Mouse (Mus musculus) lung, postnatal 25 days (tissue): ENCODE measurements around the gene 4931409K22Rik.
"Not testable (repeated sequence)": the region's sequence is repeated elsewhere in the genome, so short reads cannot be mapped to it uniquely, and the experiment has no call there.

Source experiments
- DNase-seq: peaks from one replicate; pipeline ENCODE4 v3.0.0; 2022; ENCODE audit warnings: low spot score

Gene 4931409K22Rik

GRCm38 (mm10) chr5:24593230-24593629 is 36.6 kb upstream of the 4931409K22Rik start:
- no peak for DNase-seq

GRCm38 (mm10) chr5:24592471-24593160 is 36.0 kb upstream of the 4931409K22Rik start:
- DNase-seq, result no peak

- no peak for DNase-seq
These were observed 35.3 kb upstream of the 4931409K22Rik start for GRCm38 (mm10) chr5:24591796-24592470.

DNA sequence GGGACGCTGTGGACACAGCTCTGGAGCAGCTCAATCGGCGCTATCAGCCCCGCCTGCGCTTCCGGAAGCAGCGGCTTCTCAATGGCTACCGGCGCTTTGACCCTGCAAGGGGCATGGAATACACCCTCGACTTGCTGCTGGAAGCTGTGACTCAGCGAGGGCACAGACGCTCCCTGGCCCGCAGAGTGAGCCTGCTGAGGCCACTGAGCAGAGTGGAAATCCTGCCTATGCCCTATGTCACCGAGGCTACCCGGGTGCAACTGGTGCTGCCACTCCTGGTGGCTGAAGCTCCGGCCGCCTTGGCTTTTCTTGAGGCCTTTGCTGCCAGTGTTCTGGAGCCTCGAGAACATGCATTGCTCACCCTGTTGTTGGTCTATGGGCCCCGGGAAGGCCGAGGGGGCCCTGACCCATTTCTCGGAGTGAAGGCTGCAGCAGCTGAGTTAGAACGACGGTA is 34.7 kb upstream of the 4931409K22Rik start:
- DNase-seq, result no peak

GRCm38 (mm10) chr5:24589511-24590500 is 33.2 kb upstream of the 4931409K22Rik start:
- no peak for DNase-seq

DNA sequence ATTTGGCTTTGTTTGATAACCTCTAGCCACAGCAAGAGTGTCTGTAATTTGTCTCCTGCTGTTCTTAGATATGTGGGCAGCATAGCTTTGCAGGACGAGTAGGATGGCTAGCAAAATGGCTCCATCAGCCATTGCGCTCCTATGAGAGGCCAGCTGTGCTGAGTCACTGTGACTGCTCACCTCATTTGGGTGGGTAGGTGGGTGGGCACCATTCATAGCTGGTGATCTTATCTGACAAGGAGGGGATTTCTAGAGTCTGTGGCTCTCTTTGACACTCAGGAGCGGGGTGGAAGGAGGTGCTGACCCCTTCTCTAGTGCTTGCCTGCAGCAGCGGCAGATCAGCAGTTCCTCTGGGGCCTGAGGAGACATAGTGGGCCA is 30.6 kb upstream of the 4931409K22Rik start:
- DNase-seq, result no peak

DNA sequence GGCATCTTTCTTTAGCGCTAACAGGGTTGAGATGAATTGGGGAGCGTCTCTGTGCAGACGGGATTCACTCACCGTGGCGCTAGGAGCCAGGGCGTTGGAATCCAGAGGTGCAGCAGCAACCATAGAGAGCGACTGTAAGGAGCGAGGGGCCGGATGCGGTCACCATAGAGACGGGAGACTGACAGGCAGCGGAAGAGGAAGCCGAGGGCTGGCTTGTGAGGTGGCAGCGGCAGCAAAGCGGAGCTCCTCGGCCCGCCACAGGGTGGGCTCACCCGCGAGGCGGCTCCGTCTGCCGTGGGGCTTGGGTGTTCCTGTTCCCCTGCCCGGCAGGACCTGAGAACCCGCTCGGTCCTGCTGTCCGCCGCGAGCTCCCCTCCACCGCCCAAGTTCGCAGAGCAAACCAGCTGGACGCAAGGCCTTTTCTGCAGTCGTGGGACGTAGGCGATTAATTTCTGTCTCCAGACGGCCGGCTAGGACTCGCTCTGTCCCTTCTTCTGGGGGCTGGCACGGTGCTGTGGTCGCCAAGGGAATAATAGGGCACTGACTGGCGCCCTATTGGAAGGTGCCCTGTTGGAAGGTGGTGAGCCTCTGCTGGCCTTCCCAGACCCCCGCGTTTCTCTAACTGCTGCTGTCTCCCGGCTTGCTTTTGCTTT is 30.1 kb upstream of the 4931409K22Rik start, which contains the start of gene Chpf2:
TSS of gene Chpf2 (plus strand) at position 195 of the 653 bp plus-strand sequence.
- peak; percentile 86 for DNase-seq

DNA sequence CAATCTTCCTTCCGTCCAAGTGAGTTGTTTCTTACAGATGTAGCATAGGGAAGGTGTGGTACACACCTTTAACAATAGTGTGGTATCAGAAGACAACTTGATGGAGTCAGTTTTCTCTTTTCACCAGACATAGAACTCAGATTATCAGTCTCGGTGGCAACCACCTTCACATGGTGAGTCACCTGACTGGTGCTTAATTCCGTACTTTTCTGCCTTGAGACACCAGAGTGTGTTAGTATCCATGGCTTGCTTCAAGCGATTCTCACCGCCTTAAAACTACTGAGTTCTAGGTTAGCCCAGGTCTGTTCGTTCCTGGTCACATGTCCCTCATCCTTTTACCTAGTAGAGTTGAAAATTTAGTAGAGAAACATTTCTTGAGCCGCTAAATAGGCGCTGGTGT is 29.5 kb upstream of the 4931409K22Rik start:
- DNase-seq, result no peak

GRCm38 (mm10) chr5:24578109-24578963 is 21.7 kb upstream of the 4931409K22Rik start:
- DNase-seq, result no peak

DNA sequence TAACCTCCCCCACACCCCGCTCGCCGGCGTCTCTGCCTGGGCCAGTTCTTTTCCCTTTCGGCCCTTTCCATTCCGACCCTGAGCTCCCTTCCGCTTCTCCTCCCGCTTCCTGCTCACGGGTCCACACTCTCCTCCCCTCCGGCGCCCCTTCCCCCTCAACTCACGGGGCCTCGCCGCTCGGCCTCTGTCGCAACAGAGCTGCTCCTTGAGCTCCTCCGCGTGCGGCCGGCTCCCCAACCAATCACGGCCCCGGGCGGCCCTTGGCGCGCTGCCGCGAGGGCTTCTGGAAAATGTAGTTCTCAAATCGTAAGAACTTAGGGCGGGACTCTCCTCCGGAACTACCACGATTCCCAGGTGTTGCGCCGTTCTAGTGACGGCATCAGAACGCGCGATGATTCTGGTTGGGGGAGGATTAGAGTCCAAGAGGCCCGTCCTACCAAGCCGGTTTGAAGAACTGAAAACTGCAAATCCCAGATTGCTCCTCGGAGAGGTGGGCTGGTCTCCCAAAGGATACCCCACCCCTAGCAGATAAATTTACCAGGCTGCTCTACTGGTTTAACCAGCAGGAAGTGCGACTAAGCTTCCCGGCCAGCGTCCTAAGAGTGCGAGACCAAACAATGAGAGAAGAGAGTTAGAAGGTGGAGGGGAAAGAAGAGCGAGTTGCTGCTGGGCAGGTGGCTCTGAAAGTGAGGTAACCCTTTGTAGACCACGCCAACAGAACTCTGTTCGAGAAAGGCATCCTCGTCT is 20.7 kb upstream of the 4931409K22Rik start, which contains the start of gene Abcf2:
TSS of gene Abcf2 (minus strand) at position 285 of the 747 bp plus-strand sequence.
- DNase-seq, result peak; percentile 100

DNA sequence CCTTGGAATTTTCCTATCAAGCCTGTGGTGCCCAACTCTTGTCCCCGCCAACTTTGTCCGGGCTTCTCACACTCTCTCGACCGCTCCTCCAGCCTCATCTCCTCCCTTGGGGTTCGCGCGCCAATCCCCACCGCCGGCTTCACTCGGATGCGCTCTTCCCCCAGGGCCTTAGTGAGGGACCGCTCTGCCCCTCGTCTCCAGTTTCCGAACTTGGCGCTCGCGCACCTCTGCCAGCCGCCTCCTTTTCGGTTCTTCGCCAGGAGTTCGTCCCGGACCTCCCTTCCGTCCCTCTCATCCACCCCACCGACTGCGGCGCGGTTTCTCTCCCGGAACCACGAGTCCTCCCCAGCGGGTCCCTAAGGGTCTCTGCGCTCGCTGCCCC is 20.2 kb upstream of the 4931409K22Rik start:
- DNase-seq, result no peak

DNA sequence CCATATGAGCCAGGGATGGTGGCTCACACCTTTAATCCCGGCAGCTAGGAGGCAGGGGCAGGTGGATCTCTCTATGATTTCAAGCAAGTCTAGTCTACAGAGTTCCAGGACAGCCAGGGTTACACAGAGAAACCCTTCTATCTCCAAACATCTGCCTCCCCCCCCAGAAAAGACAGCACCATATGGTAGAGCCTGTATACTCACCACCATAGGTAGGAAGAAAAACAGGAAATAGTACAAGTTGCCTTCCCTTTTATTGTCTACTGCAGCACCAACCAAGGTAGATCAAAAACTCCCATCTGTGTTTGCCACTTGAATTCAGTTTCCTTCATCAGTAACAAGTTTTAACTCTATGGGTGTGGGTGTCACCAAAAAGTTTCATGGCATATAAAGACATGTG is 19.3 kb upstream of the 4931409K22Rik start:
- DNase-seq, result no peak

DNA sequence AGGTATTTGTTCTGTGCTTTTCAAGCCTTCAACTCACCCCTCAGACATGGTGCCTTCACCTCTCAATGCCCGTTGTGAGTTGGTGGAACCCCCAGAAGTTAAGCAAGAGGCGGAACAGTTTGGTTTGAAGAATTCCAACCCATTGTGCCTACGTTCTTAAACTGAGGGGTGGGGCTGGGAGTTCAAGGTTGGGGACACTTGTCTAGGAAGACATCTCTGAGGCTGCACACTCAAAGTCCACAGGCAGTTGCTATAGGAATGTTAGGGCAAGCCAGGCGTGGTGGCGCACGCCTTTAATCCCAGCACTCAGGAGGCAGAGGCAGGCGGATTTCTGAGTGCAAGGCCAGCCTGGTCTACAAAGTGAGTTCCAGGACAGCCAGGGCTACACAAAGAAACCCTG is 1.3 kb downstream of the 4931409K22Rik start:
- DNase-seq, result not testable (repeated sequence)

DNA sequence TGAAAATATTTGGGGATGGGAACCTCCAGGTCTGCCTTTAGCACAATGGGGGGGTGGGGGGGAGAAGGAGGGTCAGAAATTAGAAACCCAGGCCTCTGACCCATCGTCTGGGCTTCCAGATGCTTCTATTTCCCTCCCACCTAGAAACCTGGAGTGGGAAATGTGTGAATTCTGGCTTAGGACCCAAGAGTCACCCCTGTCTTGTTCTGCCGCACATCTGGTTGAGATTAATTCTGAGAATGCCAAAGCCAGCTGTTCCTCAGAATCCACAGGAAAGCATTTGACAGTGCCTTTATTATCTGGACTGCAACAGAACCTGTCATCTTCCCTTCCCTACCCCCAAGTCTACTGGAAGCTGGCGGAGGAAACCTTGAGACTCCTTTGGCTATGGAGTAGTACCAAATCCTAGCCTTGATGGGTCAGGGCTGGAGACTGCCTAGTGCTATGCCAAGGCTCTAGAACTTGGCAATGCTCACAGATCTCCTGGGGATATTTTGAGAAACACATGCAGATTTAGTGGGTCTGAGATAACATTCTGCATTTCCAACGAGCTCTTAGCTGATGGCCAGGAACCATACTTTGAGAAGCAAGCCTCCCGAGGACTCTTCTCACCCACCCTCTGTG is 2.9 kb downstream of the 4931409K22Rik start:
- no peak for DNase-seq

DNA sequence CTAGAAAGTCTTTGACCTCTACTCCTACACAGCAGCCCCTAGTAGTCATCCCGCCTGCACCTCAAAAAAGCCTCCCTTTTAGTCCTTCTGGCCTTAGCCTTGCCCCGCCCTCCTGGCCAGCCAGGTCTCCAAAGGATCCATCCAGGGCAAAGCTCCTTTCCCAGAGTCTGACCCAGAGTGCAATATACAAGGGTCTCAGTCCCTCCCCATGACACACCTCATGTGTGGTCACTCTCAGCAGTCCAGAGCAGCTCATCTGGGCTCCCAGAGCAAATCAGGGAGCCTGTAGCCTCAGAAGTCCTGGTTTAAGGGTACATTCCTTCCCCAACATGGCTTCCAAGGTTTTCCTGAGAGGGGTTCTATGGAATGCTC is 5.3 kb downstream of the 4931409K22Rik start:
- DNase-seq, result no peak

GRCm38 (mm10) chr5:24550598-24551316 is 5.9 kb downstream of the 4931409K22Rik start:
- DNase-seq, result no peak

- no peak for DNase-seq
These were observed 14.0 kb downstream of the 4931409K22Rik start for GRCm38 (mm10) chr5:24542643-24543042.

DNA sequence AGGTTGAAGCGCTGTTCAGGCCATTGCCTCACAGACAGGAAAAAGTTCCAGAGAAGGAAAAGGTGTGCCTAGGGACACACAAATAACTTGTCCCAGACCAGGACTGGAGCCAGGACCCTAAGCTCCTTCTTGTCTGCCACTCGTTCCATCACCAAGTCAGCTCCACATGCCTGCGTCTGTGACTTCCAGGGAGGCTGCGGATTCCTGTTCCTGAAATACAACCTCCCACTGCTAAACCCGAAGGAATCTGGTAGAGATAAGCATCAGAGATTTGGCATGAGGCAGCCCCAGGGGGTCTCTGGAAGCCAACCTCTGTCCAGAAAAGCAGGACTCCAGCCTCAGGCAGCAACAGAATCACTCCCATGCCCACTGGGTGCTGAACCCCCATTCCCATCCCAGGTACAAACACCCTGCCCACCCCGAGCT is 15.5 kb downstream of the 4931409K22Rik start:
- no peak for DNase-seq
